Mouse (Mus musculus) gastrocnemius, postnatal 36 days (tissue): ENCODE measurements around the gene Carmil3. TPM values are rescaled to one million over a fixed set of nuclear protein-coding genes. Genes with fewer than 3 reads are reported as not detected.
A peak's percentile ranks its signal among the peaks of the same experiment; 100 is the strongest.

Experiments used
- DNase-seq, 2 experiments: peaks; one replicate each; pipeline ENCODE4 v3.0.0; 2022
- intact Hi-C: fragments of 180-260 bp; cut with DNase I; formaldehyde crosslinking; loops from one replicate; pipeline ENCODE4 v1.15.1; 2025
- long read RNA-seq, 2 experiments: library from polyadenylated mRNA; stranded (forward); transcript quantifications; one replicate each; pipeline ENCODE4 v2.0.0; 2021
- total RNA-seq, 2 experiments: library from RNA; stranded (reverse); gene quantifications; 2 replicates each; pipeline ENCODE4 v1.2.3; 2021

Gene Carmil3
- under 1 TPM; 0.47 to 0.89 TPM for total RNA-seq
- long read RNA-seq, experiment 1, result 0 reads
- long read RNA-seq, experiment 2, result 0 reads

DNA sequence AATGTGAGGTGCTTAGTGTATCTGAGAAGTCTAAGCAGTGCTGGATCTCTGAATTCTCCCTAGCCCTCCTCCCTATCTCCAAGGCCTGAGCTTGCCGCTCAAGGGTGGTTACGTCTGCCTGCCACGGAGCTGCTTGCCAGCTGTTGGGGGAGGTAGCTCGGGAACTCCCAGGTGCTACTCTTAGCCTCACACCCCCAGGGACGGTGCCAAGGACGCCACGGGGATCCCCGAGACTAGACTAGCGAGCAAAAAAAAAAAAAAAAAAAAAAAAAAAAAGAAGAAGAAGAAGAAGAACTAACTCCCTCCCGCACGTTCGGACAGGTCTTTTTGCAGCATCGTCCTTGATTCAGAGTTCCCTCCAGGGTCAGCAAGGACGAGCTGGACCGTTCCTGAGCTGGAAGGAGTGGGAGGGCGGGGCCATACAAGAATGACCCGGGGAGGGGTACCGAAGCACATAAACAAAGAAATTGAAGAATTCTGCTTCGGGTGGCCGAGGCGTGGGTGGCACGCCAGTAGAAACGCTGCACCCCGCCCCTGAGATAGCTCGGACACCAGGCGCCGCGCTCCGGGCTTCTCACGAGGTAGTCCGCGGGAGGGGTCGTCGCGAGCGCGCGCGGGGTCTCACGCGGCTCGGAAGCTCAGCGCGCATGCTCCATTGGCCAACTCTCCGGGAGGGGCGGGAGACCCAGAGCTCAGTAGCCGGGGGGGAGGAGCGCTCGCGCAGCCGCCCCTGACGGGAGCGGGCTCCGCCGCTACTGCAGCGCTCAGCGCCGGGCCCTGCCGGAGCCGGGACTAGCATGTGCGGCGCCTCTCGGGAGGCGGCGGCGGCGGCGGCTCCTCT is at the start of gene Carmil3:
Gene Carmil3 (plus strand): TSS at position 291 of the 841 bp plus-strand sequence.
- intact Hi-C loops, result no loop called here
- peak; percentile 35 for DNase-seq

GRCm38 (mm10) chr14:55457693-55458092 is 32.8 kb upstream of the Carmil3 start:
- DNase-seq, result no peak
- intact Hi-C loops, result no loop called here

DNA sequence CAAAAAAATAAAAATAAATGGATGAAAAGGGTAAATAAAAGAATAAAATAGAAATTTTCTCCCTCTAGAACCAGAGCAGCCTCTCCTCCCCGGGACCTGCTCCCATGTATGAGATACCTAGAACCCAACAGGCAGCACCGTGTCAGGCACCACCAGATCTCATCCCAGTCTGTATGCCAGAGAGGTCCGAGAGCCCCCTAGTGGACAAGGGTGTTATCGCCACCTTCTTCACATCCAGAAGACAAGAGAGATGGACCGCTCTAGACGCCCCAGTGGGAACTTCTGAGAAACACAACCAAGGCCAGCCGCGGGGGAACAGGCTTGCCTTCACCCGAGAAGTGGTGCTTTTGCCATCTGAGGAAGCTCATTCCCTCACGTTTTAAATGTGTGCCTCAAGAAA is 32.2 kb upstream of the Carmil3 start:
- peak; percentile 20 to 31 for DNase-seq
- intact Hi-C loops, result no loop called here

GRCm38 (mm10) chr14:55458761-55459160 is 31.7 kb upstream of the Carmil3 start:
- DNase-seq, result no peak
- intact Hi-C loops, result no loop called here

GRCm38 (mm10) chr14:55459796-55460195 is 30.7 kb upstream of the Carmil3 start:
- intact Hi-C loops, result no loop called here
- DNase-seq, result no peak

DNA sequence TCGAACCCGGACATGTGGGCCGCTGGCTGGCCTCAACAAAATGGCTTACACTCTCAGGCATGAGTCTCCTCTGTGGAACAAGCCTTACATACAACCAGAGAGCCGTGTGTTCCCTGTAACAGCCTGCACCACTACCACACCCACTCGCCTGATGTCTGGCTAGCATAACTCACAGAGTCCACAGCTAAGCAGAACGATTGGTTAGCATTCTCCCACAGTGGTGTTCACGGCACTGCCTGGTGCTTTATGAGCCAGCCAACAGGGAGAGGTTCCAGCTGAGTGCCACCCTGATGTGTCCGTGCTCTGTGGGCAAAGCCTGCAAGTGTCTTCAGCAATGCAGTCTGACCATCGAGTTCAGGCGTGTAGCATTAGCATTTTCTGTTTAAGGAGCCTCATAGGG is 30.2 kb upstream of the Carmil3 start:
- DNase-seq, result no peak
- intact Hi-C loops, result no loop called here

GRCm38 (mm10) chr14:55461757-55462156 is 28.7 kb upstream of the Carmil3 start:
- no peak for DNase-seq
- intact Hi-C loops, result no loop called here

- no peak for DNase-seq
- intact Hi-C loops, result no loop called here
Observed at GRCm38 (mm10) chr14:55466481-55466880, 24.0 kb upstream of the Carmil3 start.

GRCm38 (mm10) chr14:55467108-55467507 is 23.3 kb upstream of the Carmil3 start:
- no peak for DNase-seq
- intact Hi-C loops, result no loop called here

DNA sequence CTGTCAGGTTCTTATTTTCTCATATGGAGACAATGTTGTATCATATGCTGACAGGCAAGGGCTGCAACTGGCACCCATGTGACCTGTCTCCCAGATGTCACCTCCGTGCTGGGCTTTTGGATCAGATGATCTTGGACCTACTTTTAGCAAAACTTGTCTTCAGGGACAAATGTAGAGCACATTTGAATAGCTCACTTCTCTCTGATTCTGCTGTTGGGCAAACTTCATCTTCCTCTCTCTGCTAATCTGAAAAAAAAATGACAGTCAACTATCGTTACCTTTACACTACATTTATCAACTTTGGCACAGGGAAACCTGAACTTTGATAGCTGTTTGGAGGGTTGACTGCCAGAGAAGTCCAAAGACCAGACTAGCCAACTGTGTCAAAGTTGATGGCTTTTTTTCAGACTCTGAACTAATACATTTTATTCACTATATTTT is 22.1 kb upstream of the Carmil3 start:
- no peak for DNase-seq
- intact Hi-C loops, result no loop called here

DNA sequence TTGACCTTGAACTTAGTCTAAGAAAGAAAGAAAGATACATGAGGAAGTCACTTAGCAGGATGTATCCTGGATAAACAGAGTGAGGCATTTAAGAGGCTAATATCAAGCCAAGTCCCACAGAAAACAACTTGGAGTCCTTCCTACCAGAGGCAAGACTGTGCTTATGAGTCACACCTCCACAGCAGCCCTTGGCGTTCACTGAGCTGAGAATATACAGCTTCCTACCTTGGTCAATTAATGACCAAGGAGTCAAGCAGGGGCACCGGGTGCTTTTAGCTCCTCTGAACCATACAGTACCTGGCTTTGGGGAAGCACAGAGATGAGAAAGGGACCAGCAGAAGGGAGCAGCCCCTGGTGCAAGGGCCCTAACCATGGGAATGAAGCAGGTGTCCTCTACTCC is 21.4 kb upstream of the Carmil3 start:
- intact Hi-C loops, result no loop called here
- DNase-seq, result no peak

GRCm38 (mm10) chr14:55469821-55470220 is 20.6 kb upstream of the Carmil3 start:
- no peak for DNase-seq
- intact Hi-C loops, result no loop called here

- intact Hi-C loops, result no loop called here
- no peak for DNase-seq
Observed at GRCm38 (mm10) chr14:55470806-55471205, 19.6 kb upstream of the Carmil3 start.

DNA sequence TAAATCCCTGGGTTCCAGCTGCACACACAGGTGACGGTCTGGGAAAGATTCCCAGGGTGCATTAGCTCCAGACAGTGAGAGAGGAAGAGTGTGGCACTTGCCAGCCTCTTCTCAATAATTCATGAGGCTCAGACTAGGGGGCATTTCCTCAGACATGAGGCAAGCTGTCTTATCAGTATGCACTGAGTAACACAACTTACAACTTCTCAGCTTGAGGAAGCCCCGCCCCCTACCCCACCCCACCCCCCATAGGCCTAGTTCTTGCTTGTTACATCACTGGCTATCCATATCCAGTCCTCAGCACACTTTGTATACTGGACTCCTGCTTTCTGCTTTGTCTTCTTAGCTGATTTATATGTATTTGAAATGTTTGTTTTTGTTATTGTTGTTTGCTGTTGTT is 14.8 kb upstream of the Carmil3 start:
- intact Hi-C loops, result no loop called here

DNA sequence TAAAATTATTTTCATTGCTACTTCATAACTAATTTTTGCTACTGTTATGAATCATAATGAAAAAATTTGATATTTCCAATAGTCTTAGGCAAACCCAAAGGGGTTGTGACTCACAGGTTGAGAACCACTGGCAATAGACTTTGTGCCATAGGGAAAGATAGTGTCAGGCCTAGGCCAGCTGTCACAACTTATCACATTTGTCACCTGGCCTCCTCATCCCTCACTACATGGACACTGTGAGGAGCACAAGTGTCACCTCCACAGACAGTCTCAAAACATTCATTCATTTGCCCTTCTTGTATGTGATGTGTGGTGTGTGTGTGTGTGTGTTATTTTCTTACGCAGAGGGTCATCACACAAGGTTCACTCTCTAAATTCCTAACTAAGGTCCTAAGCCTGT is 13.0 kb upstream of the Carmil3 start:
- intact Hi-C loops, result no loop called here
- DNase-seq, result no peak

More for the DNA sequence above, 14.8 kb upstream of the Carmil3 start:
- DNase-seq, result no peak

DNA sequence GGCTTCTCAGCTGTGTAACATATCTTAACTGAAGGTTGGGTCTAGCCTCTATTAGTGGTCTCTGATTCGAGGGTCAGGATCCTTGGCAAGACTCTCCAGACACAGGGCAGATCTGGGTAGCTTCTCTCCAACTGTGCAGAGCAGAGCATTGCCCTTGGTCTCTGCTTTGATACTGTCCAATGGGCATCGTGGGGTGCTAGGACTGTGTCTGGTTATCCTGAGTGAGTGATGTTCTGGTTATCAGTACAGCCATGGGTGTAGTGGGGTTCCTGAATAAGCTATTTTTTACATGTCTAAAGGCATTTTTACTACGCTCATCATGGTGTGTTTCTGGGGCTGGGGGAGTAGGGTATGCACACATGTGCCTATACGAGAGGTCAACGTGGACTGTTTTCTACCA is 12.6 kb upstream of the Carmil3 start:
- intact Hi-C loops, result no loop called here
- no peak for DNase-seq

GRCm38 (mm10) chr14:55478651-55479599 is 11.5 kb upstream of the Carmil3 start, which contains the start of gene Dhrs4:
Dhrs4 (plus strand) TSS chr14:55478758.
- DNase-seq, result peak; percentile 68 to 70
- intact Hi-C loops, result no loop called here

DNA sequence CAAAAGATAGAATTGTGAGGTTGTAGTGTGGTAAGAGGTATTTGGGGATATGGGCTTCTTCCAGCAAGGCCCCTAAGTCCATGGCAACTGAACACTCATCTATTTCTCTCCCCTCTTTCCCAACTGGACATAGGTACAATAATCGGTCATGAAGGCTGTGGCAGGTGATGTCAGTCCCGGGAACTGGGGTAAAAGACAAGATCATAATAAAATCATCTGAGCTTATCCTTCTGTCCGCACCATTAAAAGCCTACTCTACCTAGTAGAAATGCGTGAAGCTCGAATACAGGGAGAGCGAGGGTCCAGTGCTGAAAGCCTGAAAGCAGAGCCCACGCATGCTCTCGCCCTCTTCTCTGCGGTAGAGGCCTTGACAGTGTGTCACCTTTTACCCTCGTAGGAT is 10.8 kb upstream of the Carmil3 start:
- DNase-seq, result no peak
- intact Hi-C loops, result no loop called here

DNA sequence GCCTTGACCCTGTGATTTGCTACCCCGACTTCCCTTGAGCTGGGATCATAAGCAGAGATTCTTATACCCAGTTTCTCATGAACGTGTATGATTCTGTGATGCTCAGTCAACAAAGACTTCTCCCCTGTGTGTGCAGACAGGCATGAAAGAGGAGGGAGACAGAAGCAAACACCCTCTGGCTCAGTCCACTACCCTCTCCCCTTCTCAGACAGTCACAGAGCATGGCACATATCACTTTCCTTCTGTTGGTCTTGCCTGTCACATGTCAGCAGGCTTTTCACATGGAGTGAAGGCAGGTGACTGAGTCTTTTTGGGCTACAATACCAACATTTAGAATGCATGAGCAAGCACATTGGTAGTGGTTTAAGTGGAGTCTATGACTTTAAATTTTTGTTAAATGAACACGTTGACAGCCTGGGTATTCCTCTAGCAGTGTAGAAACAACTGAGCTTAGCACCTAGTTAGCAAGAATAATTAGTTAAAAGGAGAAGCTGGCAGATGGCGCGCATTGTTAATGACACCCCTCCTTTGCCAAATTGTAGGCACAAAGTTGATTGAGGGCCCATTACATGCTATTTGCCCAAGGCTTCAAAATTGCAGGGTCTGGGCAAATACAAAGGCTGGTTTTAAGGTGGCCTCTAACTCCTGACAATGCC is 5.9 kb upstream of the Carmil3 start:
- intact Hi-C loops, result no loop called here

DNA sequence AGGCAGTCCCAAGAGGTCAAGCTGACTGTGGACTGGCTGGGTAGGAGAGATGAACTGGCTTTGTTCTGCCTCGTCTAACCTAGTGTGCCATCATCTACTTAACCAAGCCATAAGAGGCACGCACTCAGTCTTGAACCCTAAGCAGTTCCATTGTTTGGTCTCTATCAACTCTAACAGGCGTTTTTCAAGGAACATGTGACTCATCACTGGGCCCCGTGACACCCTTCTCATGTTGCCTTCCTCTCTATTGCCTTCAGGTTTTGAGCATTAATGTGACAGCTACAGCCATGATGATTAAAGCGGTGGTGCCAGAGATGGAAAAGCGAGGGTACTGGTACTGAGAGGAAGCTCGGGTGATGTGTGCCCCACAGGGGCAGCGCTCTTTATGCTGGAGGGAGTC is 3.6 kb upstream of the Carmil3 start:
- intact Hi-C loops, result no loop called here
- no peak for DNase-seq

More for the DNA sequence above, 5.9 kb upstream of the Carmil3 start:
- no peak for DNase-seq
